In genomic region chr3:76467229-76467874, GRCm38 (mm10) we compare ENCODE assay signal across 18 mouse cellular contexts.
"Had no signal": no experiment of that assay in that cellular context is flagged by ENCODE, and none has a peak within 500 bp of the region (broad histone marks: within the 10 kb centered on the region; RNA-seq: fewer than 3 reads in every experiment).

No protein-coding gene starts in this region.

- H3K27ac ChIP-seq: kidney, embryonic 15.5 days; left cerebral cortex, adult 2 months; liver, embryonic 13.5 days; midbrain, embryonic 12.5 days; midbrain, embryonic 15.5 days; stomach, postnatal 0 days had no signal

- H3K27me3 ChIP-seq: kidney, embryonic 15.5 days; liver, embryonic 13.5 days; midbrain, embryonic 12.5 days; midbrain, embryonic 15.5 days had no signal

- DNase-seq: kidney, postnatal 10 days; kidney, postnatal 36 days; layer of hippocampus, postnatal 36 days; liver, embryonic 13.5 days; lung, adult 2 months; lung, postnatal 14 days; lung, postnatal 4 days; right cerebral cortex, adult 18-20 months; right cerebral cortex, postnatal 14 days; right cerebral cortex, postnatal 4 days; thymus, adult 2 months; thymus, postnatal 14 days; thymus, postnatal 4 days had no signal

- H3K9me3 ChIP-seq: kidney, embryonic 15.5 days; liver, embryonic 13.5 days; midbrain, embryonic 12.5 days; midbrain, embryonic 15.5 days had no signal

- H3K36me3 ChIP-seq: kidney, embryonic 15.5 days; liver, embryonic 13.5 days; midbrain, embryonic 12.5 days; midbrain, embryonic 15.5 days had no signal

- H3K4me2 ChIP-seq: kidney, embryonic 15.5 days; liver, embryonic 13.5 days; midbrain, embryonic 12.5 days; midbrain, embryonic 15.5 days had no signal

- ATAC-seq: midbrain, embryonic 15.5 days had no signal

- H3K4me3 ChIP-seq: kidney, embryonic 15.5 days; left cerebral cortex, adult 2 months; liver, embryonic 13.5 days; midbrain, embryonic 12.5 days; midbrain, embryonic 15.5 days had no signal

- H3K9ac ChIP-seq: kidney, embryonic 15.5 days; liver, embryonic 13.5 days; midbrain, embryonic 12.5 days; midbrain, embryonic 15.5 days had no signal

- H3K4me1 ChIP-seq: kidney, embryonic 15.5 days; liver, embryonic 13.5 days; midbrain, embryonic 12.5 days; midbrain, embryonic 15.5 days had no signal
